Mouse (Mus musculus) urinary bladder, postnatal 14 days (tissue): Measurements from ENCODE around the gene Vmn1r51.
"Not testable (repeated sequence)": the region's sequence is repeated elsewhere in the genome, so short reads cannot be mapped to it uniquely, and the experiment has no call there.

Experiments used
- DNase-seq: peaks from one replicate; pipeline ENCODE4 v3.0.0; 2021; ENCODE audit warnings: low spot score

Vmn1r51 gene

GRCm38 (mm10) chr6:90122296-90122695 is at the start of gene Vmn1r51:
TSS of gene Vmn1r51 (plus strand) at chr6:90122596.
- not testable (repeated sequence) for DNase-seq

- DNase-seq = no peak
Measured at GRCm38 (mm10) chr6:90078406-90078805, 44.0 kb upstream of the Vmn1r51 start, which contains the start of gene Vmn1r49. TSS of gene Vmn1r49 (minus strand) at chr6:90078506.

- DNase-seq = no peak
Measured at GRCm38 (mm10) chr6:90100566-90100965, 21.8 kb upstream of the Vmn1r51 start.

GRCm38 (mm10) chr6:90101130-90101529 is 21.3 kb upstream of the Vmn1r51 start, which contains the start of gene Vmn1r50:
TSS of gene Vmn1r50 (plus strand) at chr6:90101430.
- DNase-seq = no peak

- no peak for DNase-seq
Measured at GRCm38 (mm10) chr6:90160139-90160538, 37.7 kb downstream of the Vmn1r51 start.

- no peak for DNase-seq
Measured at GRCm38 (mm10) chr6:90174508-90174907, 52.1 kb downstream of the Vmn1r51 start, which contains the start of gene Vmn1r52. TSS of gene Vmn1r52 (plus strand) at chr6:90174808.
